Mouse (Mus musculus): Measurements from ENCODE around the gene Foxq1. TPM values are rescaled to one million over a fixed set of nuclear protein-coding genes. Genes with fewer than 3 reads are reported as not detected.

The Foxq1 gene
- polyA plus RNA-seq, 2 experiments, result 2.5 to 2.9 TPM

DNA sequence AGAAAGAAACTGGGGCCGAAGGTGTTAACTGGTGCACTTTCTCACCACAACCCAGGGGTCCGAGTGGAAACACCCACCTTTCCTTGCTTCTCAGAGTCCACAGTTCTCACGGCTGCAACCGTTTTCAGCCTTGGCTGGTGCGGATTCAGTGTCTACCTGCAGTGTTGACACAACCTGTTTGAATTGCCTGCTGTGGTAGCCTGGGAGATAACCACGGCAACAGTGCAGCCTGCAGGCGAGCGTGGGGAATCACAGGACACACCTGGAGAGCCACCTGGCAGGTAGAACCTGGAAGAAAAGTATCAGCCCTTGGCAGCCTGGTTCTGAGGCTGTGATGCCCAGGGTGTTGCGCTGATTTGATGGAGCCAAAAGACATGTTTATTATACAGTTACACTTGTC, 23.9 kb downstream of the Foxq1 start:
- TF ChIP-seq POLR2A (IDR thresholded peaks at IDR 0.05; ENCODE audit: borderline replicate concordance, extremely low read depth, insufficient read depth, insufficient read length), result no peak
- Histone ChIP-seq H3K9me3 (ENCODE audit: control insufficient read depth, low read length) (no peaks in the 10 kb centered on the region), H3K9ac (ENCODE audit: low read depth, low read length, severe bottlenecking) (no peak overlapping the region), H3K4me3 (replicated peaks; ENCODE audit: low read length) (no peak overlapping the region), H3K27me3 (ENCODE audit: control insufficient read depth, insufficient read depth, low read length) (no peaks in the 10 kb centered on the region; the same call in 1 of the 2 replicates), H3K4me1 (ENCODE audit: control insufficient read depth, insufficient read depth, low read length) (peaks cover 9% of the 10 kb centered on the region), H3K27ac (replicated peaks; ENCODE audit: low read depth, low read length) (no peak overlapping the region), H3K36me3 (ENCODE audit: control insufficient read depth, insufficient read depth, low read length) (no peaks in the 10 kb centered on the region), H3K4me2 (replicated peaks; ENCODE audit: low read depth, low read length, severe bottlenecking) (no peak overlapping the region)
- 59% methylated on average over 9 of the region's 9 CpGs for WGBS
- no peak for DNase-seq (ENCODE audit: low spot score)
- ATAC-seq (ENCODE audit: low FRiP score, low read depth), result no peak

DNA sequence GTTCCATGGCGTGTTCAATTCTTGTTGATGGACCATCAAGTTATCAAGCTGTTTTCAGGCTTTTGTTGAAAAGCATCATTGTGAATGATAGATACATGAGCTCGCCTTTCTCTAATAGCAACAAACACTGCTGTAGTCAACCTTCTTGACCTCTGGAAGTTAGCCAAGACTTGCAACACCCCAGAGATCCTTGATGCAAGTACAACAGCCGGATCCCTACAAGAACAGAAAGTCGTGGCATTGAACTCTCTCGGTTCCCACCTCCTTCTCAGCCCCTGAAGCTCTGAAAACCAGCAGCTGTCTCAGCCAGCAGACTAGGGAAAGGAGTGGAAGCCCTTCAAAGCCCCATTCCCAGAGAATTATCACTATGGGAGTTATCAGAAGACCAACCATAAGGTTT, 31.4 kb downstream of the Foxq1 start:
- ATAC-seq (ENCODE audit: low FRiP score, low read depth) (no peak), DNase-seq (ENCODE audit: low spot score) (no peak)
- H3K4me3 ChIP-seq (replicated peaks; ENCODE audit: low read length), result no peak overlapping the region
- 73% methylated on average over 5 of the region's 5 CpGs for WGBS
- H3K27ac ChIP-seq (replicated peaks; ENCODE audit: low read depth, low read length), result no peak overlapping the region
- H3K27me3 ChIP-seq (ENCODE audit: control insufficient read depth, insufficient read depth, low read length), result no peaks in the 10 kb centered on the region
- H3K4me1 ChIP-seq (ENCODE audit: control insufficient read depth, insufficient read depth, low read length), result no peaks in the 10 kb centered on the region
- no peaks in the 10 kb centered on the region for H3K36me3 ChIP-seq (ENCODE audit: control insufficient read depth, insufficient read depth, low read length)
- no peak overlapping the region for H3K4me2 ChIP-seq (replicated peaks; ENCODE audit: low read depth, low read length, severe bottlenecking)
- H3K9me3 ChIP-seq (ENCODE audit: control insufficient read depth, low read length), result no peaks in the 10 kb centered on the region
- no peak overlapping the region for H3K9ac ChIP-seq (ENCODE audit: low read depth, low read length, severe bottlenecking)
- TF ChIP-seq POLR2A (IDR thresholded peaks at IDR 0.05; ENCODE audit: borderline replicate concordance, extremely low read depth, insufficient read depth, insufficient read length), result no peak

GRCm38 (mm10) chr13:31599576-31599975, 43.6 kb downstream of the Foxq1 start:
- WGBS, result 72% methylated on average over 5 of the region's 5 CpGs
- Histone ChIP-seq H3K27me3 (ENCODE audit: control insufficient read depth, insufficient read depth, low read length) (no peaks in the 10 kb centered on the region), H3K4me1 (ENCODE audit: control insufficient read depth, insufficient read depth, low read length) (no peaks in the 10 kb centered on the region), H3K9me3 (ENCODE audit: control insufficient read depth, low read length) (no peaks in the 10 kb centered on the region), H3K36me3 (ENCODE audit: control insufficient read depth, insufficient read depth, low read length) (no peaks in the 10 kb centered on the region), H3K27ac (replicated peaks; ENCODE audit: low read depth, low read length) (no peak overlapping the region), H3K9ac (ENCODE audit: low read depth, low read length, severe bottlenecking) (no peak overlapping the region), H3K4me2 (replicated peaks; ENCODE audit: low read depth, low read length, severe bottlenecking) (no peak overlapping the region), H3K4me3 (replicated peaks; ENCODE audit: low read length) (no peak overlapping the region)
- ATAC-seq (ENCODE audit: low FRiP score, low read depth) (peak; percentile 60; the same call in 1 of the 2 replicates), DNase-seq (ENCODE audit: low spot score) (peak; percentile 36)
- no peak for TF ChIP-seq POLR2A (IDR thresholded peaks at IDR 0.05; ENCODE audit: borderline replicate concordance, extremely low read depth, insufficient read depth, insufficient read length)

DNA sequence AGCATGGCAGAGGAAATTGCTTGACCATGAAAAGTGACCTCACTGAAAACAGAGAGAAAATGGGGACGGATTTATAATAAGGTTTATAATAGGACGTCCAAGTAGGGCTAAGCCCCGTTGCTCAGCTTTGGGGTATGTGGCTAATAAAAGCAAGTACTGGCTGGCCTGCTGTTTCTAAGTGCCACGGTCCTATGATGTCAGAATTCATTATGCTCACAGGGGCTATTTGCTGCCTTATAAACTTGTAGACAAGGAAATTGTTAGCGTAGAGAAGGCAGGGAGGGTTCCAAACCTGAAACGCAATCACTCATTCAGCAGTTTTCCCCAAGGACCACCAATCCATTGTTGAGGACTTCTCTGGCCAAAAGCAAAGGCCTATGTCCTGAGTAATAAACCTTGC, 48.0 kb downstream of the Foxq1 start:
- H3K36me3 ChIP-seq (ENCODE audit: control insufficient read depth, insufficient read depth, low read length), result no peaks in the 10 kb centered on the region
- H3K9ac ChIP-seq (ENCODE audit: low read depth, low read length, severe bottlenecking), result no peak overlapping the region
- H3K4me3 ChIP-seq (replicated peaks; ENCODE audit: low read length), result no peak overlapping the region
- WGBS, result 25% methylated on average over 6 of the region's 6 CpGs
- no peaks in the 10 kb centered on the region for H3K4me1 ChIP-seq (ENCODE audit: control insufficient read depth, insufficient read depth, low read length)
- H3K9me3 ChIP-seq (ENCODE audit: control insufficient read depth, low read length), result no peaks in the 10 kb centered on the region
- ATAC-seq (ENCODE audit: low FRiP score, low read depth) (peak; percentile 74; the same call in 1 of the 2 replicates), DNase-seq (ENCODE audit: low spot score) (peak; percentile 51)
- H3K4me2 ChIP-seq (replicated peaks; ENCODE audit: low read depth, low read length, severe bottlenecking), result no peak overlapping the region
- TF ChIP-seq POLR2A (IDR thresholded peaks at IDR 0.05; ENCODE audit: borderline replicate concordance, extremely low read depth, insufficient read depth, insufficient read length), result no peak
- H3K27me3 ChIP-seq (ENCODE audit: control insufficient read depth, insufficient read depth, low read length), result 0 out of 2 replicates have a peak, but pooled peaks cover 4% of the 10 kb centered on the region
- no peak overlapping the region for H3K27ac ChIP-seq (replicated peaks; ENCODE audit: low read depth, low read length)

Other genes starting within 250 kb of the Foxq1 start
- 1.1 and 1.4 TPM in 2 replicates for gene A530084C06Rik, start 3.2 kb downstream of the Foxq1 start, polyA plus RNA-seq (2012; rRNA removed)
- gene A530084C06Rik, start 3.2 kb downstream of the Foxq1 start, polyA plus RNA-seq (2014; fragmentation: Nextera tagmentation; extraction: Ambion mirVana), result not detected in 2 replicates
- gene Foxf2, start 69.7 kb downstream of the Foxq1 start, polyA plus RNA-seq (2012; rRNA removed), result 12.8 and 19.9 TPM in 2 replicates
- 5.0 and 6.1 TPM in 2 replicates for gene Foxf2, start 69.7 kb downstream of the Foxq1 start, polyA plus RNA-seq (2014; fragmentation: Nextera tagmentation; extraction: Ambion mirVana)

All from limb, embryonic 14.5 days (tissue).